Mouse (Mus musculus) bone marrow, adult 2 months (tissue): ENCODE measurements around the gene Celf6. TPM values are rescaled to one million over a fixed set of nuclear protein-coding genes. Genes with fewer than 3 reads are reported as not detected.

Experiments used
- H3K27ac ChIP-seq: fragments of 200-500 bp; 2 replicates; pipeline ENCODE4 v1.5.1; 2012; ENCODE audit warnings: low read depth, mild to moderate bottlenecking, control low read depth, inconsistent platforms, low read length; ENCODE audit not compliant: control insufficient read depth, poor library complexity, insufficient read depth
- H3K4me1 ChIP-seq: fragments of 200-500 bp; 2 replicates; pipeline ENCODE4 v1.6.1; 2011; ENCODE audit warnings: low read length; ENCODE audit not compliant: control insufficient read depth, insufficient read depth
- H3K4me3 ChIP-seq: fragments of 200-500 bp; replicated peaks from 2 replicates; pipeline ENCODE3; 2011; ENCODE audit warnings: mild to moderate bottlenecking, low read depth, low read length, control low read depth; ENCODE audit not compliant: control insufficient read depth
- CTCF ChIP-seq: fragments of 200-500 bp; IDR thresholded peaks from 2 replicates; pipeline ENCODE4 v1.5.1; 2011; ENCODE audit warnings: low read length, control low read depth; ENCODE audit not compliant: control insufficient read depth, insufficient read depth
- POLR2A ChIP-seq: fragments of 200-500 bp; IDR thresholded peaks from 2 replicates; pipeline ENCODE4 v1.6.1; 2011; ENCODE audit warnings: low read depth, mild to moderate bottlenecking, control low read depth, low read length, borderline replicate concordance; ENCODE audit not compliant: control insufficient read depth
- WGBS: fragments of 180-500 bp; shearing (Covaris S2); methylation state at CpG from one replicate; pipeline ENCODE4 v1.1.7; 2018; 5-methylcytosine and 5-hydroxymethylcytosine counted together
- polyA plus RNA-seq: library from polyadenylated mRNA; stranded (reverse); fragments of >200 nt; gene quantifications from 2 replicates; pipeline ENCODE4 v1.2.4, GENCODE M21; 2011; ENCODE audit warnings: low replicate concordance; ENCODE audit not compliant: missing spikeins, insufficient read depth, insufficient read length

Celf6 gene
- not detected in 2 replicates for polyA plus RNA-seq

GRCm38 (mm10) chr9:59577844-59578504 lies at the start of gene Celf6:
Celf6 (plus strand) TSS chr9:59577917.
- under 1% methylated on average over 61 of the region's 61 CpGs for WGBS
- peak within 1 kb of the TSS; percentile 16 for H3K4me3 ChIP-seq
- H3K4me1 ChIP-seq: peaks cover 2% of the 10 kb centered on the region
- no peak within 1 kb of the TSS for H3K27ac ChIP-seq
- TF ChIP-seq CTCF: no peak
- TF ChIP-seq POLR2A: no peak

- 29% methylated on average over 2 of the region's 2 CpGs for WGBS
- no peak for TF ChIP-seq POLR2A
- TF ChIP-seq CTCF: no peak
- Histone ChIP-seq H3K4me3 (no peak overlapping the region), H3K27ac (peak overlapping the region; percentile 49; the same call in 1 of the 2 replicates), H3K4me1 (no peaks in the 10 kb centered on the region; the same call in 1 of the 2 replicates)
Measured at GRCm38 (mm10) chr9:59528274-59528673, 49.4 kb upstream of the Celf6 start.

GRCm38 (mm10) chr9:59531645-59532044 lies 46.1 kb upstream of the Celf6 start:
- WGBS: 59% methylated on average over 5 of the region's 5 CpGs
- TF ChIP-seq CTCF: no peak
- no peak for TF ChIP-seq POLR2A

GRCm38 (mm10) chr9:59533422-59533821 lies 44.3 kb upstream of the Celf6 start:
- Histone ChIP-seq H3K4me1 (peaks cover 9% of the 10 kb centered on the region), H3K4me3 (no peak overlapping the region), H3K27ac (no peak overlapping the region)
- 60% methylated on average over 2 of the region's 2 CpGs for WGBS
- TF ChIP-seq POLR2A (no peak), CTCF (no peak)

More at GRCm38 (mm10) chr9:59531645-59532044, 46.1 kb upstream of the Celf6 start:
- Histone ChIP-seq H3K4me1 (peaks cover 4% of the 10 kb centered on the region), H3K4me3 (no peak overlapping the region), H3K27ac (no peak overlapping the region)

- WGBS: 39% methylated on average over 4 of the region's 4 CpGs
- TF ChIP-seq CTCF (no peak), POLR2A (no peak)
- no peak overlapping the region for H3K27ac ChIP-seq
Measured at GRCm38 (mm10) chr9:59533889-59534288, 43.8 kb upstream of the Celf6 start.

GRCm38 (mm10) chr9:59537651-59538050 lies 40.1 kb upstream of the Celf6 start:
- TF ChIP-seq POLR2A: no peak
- TF ChIP-seq CTCF: peak; percentile 60
- 44% methylated on average over 3 of the region's 3 CpGs for WGBS
- Histone ChIP-seq H3K4me3 (no peak overlapping the region), H3K4me1 (peaks cover 10% of the 10 kb centered on the region), H3K27ac (peak overlapping the region; percentile 21; the same call in 1 of the 2 replicates)

More at GRCm38 (mm10) chr9:59533889-59534288, 43.8 kb upstream of the Celf6 start:
- H3K4me1 ChIP-seq: peaks cover 9% of the 10 kb centered on the region
- no peak overlapping the region for H3K4me3 ChIP-seq

GRCm38 (mm10) chr9:59539441-59540137 lies 38.1 kb upstream of the Celf6 start, which contains the start of the genes Hexa and Tmem202:
Hexa (plus strand) TSS chr9:59539540.
Tmem202 (minus strand) TSS chr9:59539847.
- WGBS: under 1% methylated on average over 55 of the region's 55 CpGs
- H3K4me1 ChIP-seq: peaks cover 10% of the 10 kb centered on the region
- H3K27ac ChIP-seq: peak within 1 kb of the TSS; percentile 93
- H3K4me3 ChIP-seq: peak within 1 kb of the TSS; percentile 72
- TF ChIP-seq CTCF: no peak
- peak; percentile 72; the same call in 1 of the 2 replicates for TF ChIP-seq POLR2A

GRCm38 (mm10) chr9:59541617-59542016 lies 36.1 kb upstream of the Celf6 start:
- peaks cover 9% of the 10 kb centered on the region for H3K4me1 ChIP-seq
- peak overlapping the region; percentile 47 for H3K4me3 ChIP-seq
- WGBS: 30% methylated on average over 6 of the region's 6 CpGs

More at GRCm38 (mm10) chr9:59541617-59542016, 36.1 kb upstream of the Celf6 start:
- no peak overlapping the region for H3K27ac ChIP-seq
- TF ChIP-seq POLR2A: no peak
- no peak for TF ChIP-seq CTCF
